Mouse (Mus musculus) testis, adult 2 months (tissue): Measurements from ENCODE around the gene Tec. TPM values are rescaled to one million over a fixed set of nuclear protein-coding genes. Genes with fewer than 3 reads are reported as not detected.

ENCODE experiments used
- H3K27ac ChIP-seq: fragments of 200-500 bp; 2 replicates; pipeline ENCODE4 v1.5.1; 2012; ENCODE audit warnings: low read depth, low read length; ENCODE audit not compliant: control insufficient read depth, insufficient read depth
- H3K27me3 ChIP-seq: fragments of 200-500 bp; 2 replicates; pipeline ENCODE4 v1.6.1; 2012; ENCODE audit warnings: mild to moderate bottlenecking, low read length, moderate library complexity; ENCODE audit not compliant: control insufficient read depth, insufficient read depth
- H3K36me3 ChIP-seq: fragments of 200-500 bp; 2 replicates; pipeline ENCODE4 v1.6.1; 2012; ENCODE audit warnings: mild to moderate bottlenecking, low read length; ENCODE audit not compliant: control insufficient read depth, insufficient read depth
- H3K4me1 ChIP-seq: fragments of 200-500 bp; 2 replicates; pipeline ENCODE4 v1.6.1; 2012; ENCODE audit warnings: low read length; ENCODE audit not compliant: control insufficient read depth, insufficient read depth
- H3K4me3 ChIP-seq: fragments of 200-500 bp; 2 replicates; pipeline ENCODE4 v1.5.1; 2012; ENCODE audit warnings: low read depth, mild to moderate bottlenecking, low read length, moderate library complexity, mixed read lengths; ENCODE audit not compliant: control insufficient read depth
- CTCF ChIP-seq: fragments of 200-500 bp; IDR thresholded peaks from 2 replicates; pipeline ENCODE4 v1.5.1; 2012; ENCODE audit warnings: low read depth, mild to moderate bottlenecking, inconsistent platforms, low read length, moderate library complexity; ENCODE audit not compliant: control insufficient read depth, insufficient read depth, insufficient replicate concordance
- POLR2A ChIP-seq: fragments of 200-500 bp; IDR thresholded peaks from 2 replicates; pipeline ENCODE4 v1.6.1; 2012; ENCODE audit warnings: low read depth, mild to moderate bottlenecking, inconsistent platforms, low read length, moderate library complexity; ENCODE audit not compliant: control insufficient read depth
- polyA plus RNA-seq: library from polyadenylated mRNA; depleted of rRNA; stranded (reverse); fragments of >200 nt; gene quantifications from 2 replicates; pipeline ENCODE4 v1.2.3, GENCODE M21; 2012

Tec gene
- polyA plus RNA-seq, 1 experiment, result 0.77 TPM

DNA sequence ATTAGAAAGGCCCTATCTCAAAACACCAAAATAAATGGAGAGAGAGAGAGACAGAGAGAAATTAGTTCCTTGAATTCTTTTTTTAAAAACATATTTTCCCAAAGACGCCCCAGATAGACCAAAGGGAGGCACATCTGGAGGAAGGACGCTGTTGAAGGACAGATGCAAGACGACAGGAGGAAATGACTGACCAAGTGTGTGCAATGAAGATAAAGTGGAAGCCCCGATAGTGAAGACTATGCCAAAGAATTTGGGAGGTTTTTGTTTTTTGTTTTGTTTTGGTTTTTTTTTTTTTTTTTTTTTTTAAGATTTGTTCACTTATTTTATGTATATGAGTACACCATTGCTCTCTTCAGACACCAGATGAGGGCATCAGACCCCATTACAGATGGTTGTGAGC, 41.1 kb upstream of the Tec start:
- Histone ChIP-seq H3K36me3 (no peaks in the 10 kb centered on the region), H3K27ac (no peak overlapping the region), H3K4me3 (no peak overlapping the region), H3K4me1 (peaks cover 4% of the 10 kb centered on the region), H3K27me3 (no peaks in the 10 kb centered on the region)
- TF ChIP-seq POLR2A, result no peak
- TF ChIP-seq CTCF, result no peak

- TF ChIP-seq POLR2A (no peak), CTCF (no peak)
- no peak overlapping the region for H3K27ac ChIP-seq
Observed at GRCm38 (mm10) chr5:72908324-72908936, 40.1 kb upstream of the Tec start.

GRCm38 (mm10) chr5:72907402-72907801, 39.1 kb upstream of the Tec start:
- TF ChIP-seq CTCF, result no peak
- TF ChIP-seq POLR2A, result no peak
- peaks cover 2% of the 10 kb centered on the region; the same call in 1 of the 2 replicates for H3K4me1 ChIP-seq
- H3K27me3 ChIP-seq, result no peaks in the 10 kb centered on the region
- no peak overlapping the region for H3K27ac ChIP-seq
- no peak overlapping the region for H3K4me3 ChIP-seq
- no peaks in the 10 kb centered on the region for H3K36me3 ChIP-seq

More at GRCm38 (mm10) chr5:72908324-72908936, 40.1 kb upstream of the Tec start:
- H3K27me3 ChIP-seq, result no peaks in the 10 kb centered on the region
- H3K4me3 ChIP-seq, result no peak overlapping the region
- H3K36me3 ChIP-seq, result no peaks in the 10 kb centered on the region
- H3K4me1 ChIP-seq, result peaks cover 4% of the 10 kb centered on the region

DNA sequence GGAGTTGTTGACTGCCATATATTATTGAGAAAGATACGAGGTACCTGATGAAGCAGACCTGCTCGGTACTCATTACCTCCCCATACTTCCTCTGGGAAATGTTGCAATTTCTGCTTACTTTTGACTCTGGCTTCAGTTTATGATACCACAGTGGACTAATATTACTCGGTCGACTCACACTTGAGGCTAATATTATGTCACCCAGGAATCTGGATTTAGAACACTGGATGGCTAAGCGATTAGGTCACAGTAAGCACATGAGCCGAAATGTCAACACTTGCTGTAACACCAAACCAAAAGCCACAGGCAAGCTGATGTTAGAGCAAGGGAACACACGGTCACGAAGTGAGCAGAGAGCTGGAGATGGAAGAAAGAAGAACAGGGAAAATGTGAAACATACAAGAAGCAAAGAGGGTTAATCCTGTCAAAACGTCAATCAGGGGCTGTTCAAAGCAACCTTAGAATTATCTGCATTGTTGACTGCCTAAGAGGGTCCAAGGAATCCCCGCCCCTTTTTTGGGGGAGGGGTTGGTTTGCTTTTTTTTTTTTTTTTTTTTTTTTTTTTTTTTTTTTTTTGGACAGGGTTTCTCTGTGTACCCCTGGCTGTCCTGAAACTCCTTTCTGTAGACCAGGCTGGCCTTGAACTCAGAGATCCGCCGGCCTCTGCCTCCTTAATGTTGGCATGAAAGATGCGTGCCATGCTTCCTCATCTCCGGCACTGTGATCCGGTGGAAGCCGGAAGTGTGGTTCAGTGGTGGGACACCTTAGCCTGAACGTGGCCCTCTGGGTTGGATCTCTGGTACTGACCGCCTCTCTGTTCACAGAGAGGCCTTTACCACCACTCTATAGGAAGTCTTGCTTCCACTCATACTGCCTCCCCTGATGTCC, 36.9 kb upstream of the Tec start:
- Histone ChIP-seq H3K27me3 (no peaks in the 10 kb centered on the region), H3K4me1 (peaks cover 2% of the 10 kb centered on the region; the same call in 1 of the 2 replicates), H3K27ac (no peak overlapping the region), H3K36me3 (no peaks in the 10 kb centered on the region), H3K4me3 (peak overlapping the region; percentile 80)
- TF ChIP-seq CTCF, result no peak
- no peak for TF ChIP-seq POLR2A

GRCm38 (mm10) chr5:72902876-72903516, 34.7 kb upstream of the Tec start:
- Histone ChIP-seq H3K27ac (no peak overlapping the region), H3K36me3 (no peaks in the 10 kb centered on the region), H3K4me3 (no peak overlapping the region), H3K4me1 (peaks cover 2% of the 10 kb centered on the region; the same call in 1 of the 2 replicates), H3K27me3 (no peaks in the 10 kb centered on the region)
- TF ChIP-seq POLR2A, result no peak
- TF ChIP-seq CTCF, result no peak

DNA sequence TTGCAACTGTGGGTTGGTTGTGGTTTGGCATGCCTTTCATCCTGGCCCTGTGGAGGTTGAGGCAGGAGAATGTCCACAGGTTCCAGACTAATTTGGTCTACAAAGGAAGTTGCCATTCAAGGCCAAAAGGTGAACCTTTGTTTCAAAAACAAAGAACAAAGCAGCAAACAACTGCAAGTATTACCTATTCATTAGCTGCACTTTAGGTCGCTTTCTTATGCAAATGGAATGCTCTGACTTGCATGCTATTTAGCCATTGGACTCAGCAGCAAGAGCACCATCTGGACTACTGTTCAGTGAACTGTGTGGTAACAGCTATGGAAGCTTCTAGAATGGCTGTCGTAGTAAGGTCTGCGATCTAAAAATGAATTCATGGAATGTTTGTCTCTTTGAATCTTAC, 34.0 kb upstream of the Tec start:
- H3K36me3 ChIP-seq, result no peaks in the 10 kb centered on the region
- H3K4me1 ChIP-seq, result peaks cover 2% of the 10 kb centered on the region; the same call in 1 of the 2 replicates
- no peak overlapping the region for H3K4me3 ChIP-seq
- TF ChIP-seq CTCF (no peak), POLR2A (no peak)
- no peak overlapping the region for H3K27ac ChIP-seq
- no peaks in the 10 kb centered on the region for H3K27me3 ChIP-seq

- peaks cover 2% of the 10 kb centered on the region; the same call in 1 of the 2 replicates for H3K4me1 ChIP-seq
- H3K36me3 ChIP-seq, result no peaks in the 10 kb centered on the region
- no peak overlapping the region for H3K4me3 ChIP-seq
- TF ChIP-seq POLR2A, result no peak
- no peak for TF ChIP-seq CTCF
- H3K27me3 ChIP-seq, result no peaks in the 10 kb centered on the region
- no peak overlapping the region for H3K27ac ChIP-seq
Observed at GRCm38 (mm10) chr5:72901866-72902265, 33.6 kb upstream of the Tec start.
